Mouse (Mus musculus): ENCODE measurements around the gene Dgat2. TPM values are rescaled to one million over a fixed set of nuclear protein-coding genes. Genes with fewer than 3 reads are reported as not detected.

Dgat2 gene
- total RNA-seq, 2 experiments from 2014 or later, result 111 TPM

- no peak for TF ChIP-seq CTCF (conservative IDR thresholded peaks at IDR 0.05)
- no peak overlapping the region for H3K27ac ChIP-seq
- no peak for DNase-seq (ENCODE audit: low spot score in 2 of 2)
- no peak overlapping the region for H3K4me3 ChIP-seq
Observed at GRCm38 (mm10) chr7:99185405-99185804, 2.9 kb upstream of the Dgat2 start.

DNA sequence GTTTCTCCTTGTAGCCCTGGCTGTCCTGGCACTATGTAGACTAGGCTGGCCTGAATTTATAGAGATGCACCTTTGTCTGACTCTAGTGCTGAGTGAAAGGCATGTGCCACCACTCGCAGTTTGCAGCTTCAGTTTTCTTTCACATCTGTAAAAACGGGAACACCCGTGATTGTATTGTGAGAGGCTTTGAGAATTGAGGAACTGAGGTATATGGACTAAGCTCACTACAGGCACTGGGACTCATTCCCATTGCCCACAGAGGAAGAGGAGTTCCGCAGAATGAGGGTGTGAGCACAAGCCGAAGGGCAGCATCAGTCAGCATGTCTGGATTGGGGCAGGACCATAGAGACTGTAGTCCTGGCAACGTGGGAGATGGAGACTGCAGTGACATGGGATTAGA lies 1.2 kb upstream of the Dgat2 start:
- Histone ChIP-seq H3K4me3 (no peak overlapping the region), H3K27ac (no peak overlapping the region)
- no peak for DNase-seq (ENCODE audit: low spot score in 2 of 2)
- TF ChIP-seq CTCF (conservative IDR thresholded peaks at IDR 0.05), result no peak

DNA sequence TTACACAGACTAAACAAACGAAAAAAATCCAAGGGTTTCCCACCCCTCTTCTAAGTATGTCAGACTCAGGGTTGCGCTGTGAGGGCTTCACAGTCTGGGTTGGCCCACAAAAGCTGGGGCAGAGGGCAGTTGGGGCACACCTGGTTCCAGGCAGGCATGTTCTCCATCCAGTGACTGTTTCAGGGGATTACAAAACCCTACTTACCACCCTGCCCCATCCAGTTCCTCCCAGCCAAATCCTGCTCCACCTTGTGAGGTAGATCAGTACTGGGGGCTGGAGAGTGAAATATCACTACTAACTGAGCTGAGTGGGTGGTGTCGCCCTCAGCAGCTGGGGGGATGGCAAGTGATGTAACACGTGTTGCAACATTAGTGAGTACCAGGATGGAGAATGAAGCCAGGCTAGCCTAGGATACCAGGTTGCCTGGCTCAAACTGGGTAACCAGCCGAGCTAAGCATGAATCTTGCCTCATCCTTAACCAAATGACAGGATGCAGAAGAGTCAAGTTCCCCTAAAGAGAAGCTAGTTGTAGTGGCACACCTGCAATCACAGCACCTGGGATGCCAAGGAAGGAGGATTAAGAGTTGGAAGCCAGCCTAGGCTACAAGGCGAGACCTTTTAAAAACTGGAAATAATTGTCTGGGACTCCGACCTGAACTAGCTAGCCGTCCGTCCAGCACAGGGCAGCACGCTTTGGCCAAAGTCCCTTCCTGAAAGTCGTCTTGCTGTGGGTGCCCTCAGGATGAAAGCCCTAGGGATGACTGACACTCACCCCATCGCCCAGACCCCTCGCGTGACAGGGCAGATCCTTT lies 694 bp downstream of the Dgat2 start:
- Histone ChIP-seq H3K4me3 (peak overlapping the region; percentile 71), H3K27ac (peak overlapping the region; percentile 100)
- no peak; the same call in 1 of the 2 replicates for TF ChIP-seq CTCF (conservative IDR thresholded peaks at IDR 0.05)

GRCm38 (mm10) chr7:99180162-99180561 lies 2.4 kb downstream of the Dgat2 start:
- DNase-seq (ENCODE audit: low spot score in 2 of 2), result no peak
- H3K4me3 ChIP-seq, result peak overlapping the region; percentile 71
- TF ChIP-seq CTCF (conservative IDR thresholded peaks at IDR 0.05), result no peak

More for the DNA sequence above, 694 bp downstream of the Dgat2 start:
- DNase-seq (ENCODE audit: low spot score in 2 of 2), result peak; percentile 37 to 53

DNA sequence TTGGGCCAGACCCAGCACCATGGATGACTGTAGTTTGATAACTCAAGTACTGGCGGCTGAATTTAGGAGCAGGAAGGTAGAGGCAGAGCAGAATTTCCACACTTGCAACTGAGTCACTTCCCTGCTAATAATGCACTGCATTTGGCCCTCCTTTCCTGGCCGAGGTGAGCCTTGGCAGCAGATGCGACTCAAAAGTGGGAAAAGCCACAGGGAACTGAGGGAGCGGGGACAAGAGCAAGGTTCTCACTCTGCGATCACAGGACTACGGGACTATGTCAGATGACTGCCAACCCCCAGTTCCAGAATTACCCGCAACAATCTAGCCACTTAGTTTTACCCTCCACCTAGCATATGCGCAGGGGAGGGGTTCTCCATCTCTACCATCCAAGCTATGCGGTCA lies 3.2 kb downstream of the Dgat2 start:
- no peak for DNase-seq (ENCODE audit: low spot score in 2 of 2)

More at GRCm38 (mm10) chr7:99180162-99180561, 2.4 kb downstream of the Dgat2 start:
- no peak overlapping the region; the same call in 1 of the 2 replicates for H3K27ac ChIP-seq

DNA sequence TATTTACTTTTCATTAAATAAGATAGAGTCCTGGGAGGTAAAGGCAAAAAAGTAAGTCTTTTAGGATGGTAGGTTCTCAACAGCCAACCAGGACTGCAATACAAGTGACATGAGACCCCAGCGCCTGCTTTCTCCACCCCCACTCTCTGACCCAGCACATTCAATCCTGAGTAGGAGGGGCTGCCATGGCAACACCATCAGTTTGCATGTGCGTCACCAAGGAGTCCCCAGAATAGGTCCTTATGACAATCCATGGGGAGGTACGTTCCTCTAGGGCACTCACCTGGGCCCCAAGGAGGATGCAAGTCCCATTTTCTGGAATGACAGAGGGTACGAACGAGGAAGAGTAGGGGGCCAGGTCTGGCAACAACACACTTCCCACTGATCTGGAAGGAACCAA lies 5.1 kb downstream of the Dgat2 start:
- no peak for TF ChIP-seq CTCF (conservative IDR thresholded peaks at IDR 0.05)
- Histone ChIP-seq H3K27ac (0 out of 2 replicates have a peak overlapping the region, but pooled peaks have one; percentile 6), H3K4me3 (peak overlapping the region; percentile 30)
- DNase-seq (ENCODE audit: low spot score in 2 of 2), result peak in 1 of 2 experiments; percentile 55

More for the DNA sequence above, 3.2 kb downstream of the Dgat2 start:
- Histone ChIP-seq H3K27ac (no peak overlapping the region), H3K4me3 (peak overlapping the region; percentile 41)
- TF ChIP-seq CTCF (conservative IDR thresholded peaks at IDR 0.05), result no peak

- no peak for TF ChIP-seq CTCF (conservative IDR thresholded peaks at IDR 0.05)
- DNase-seq (ENCODE audit: low spot score in 2 of 2), result no peak
- no peak overlapping the region for H3K4me3 ChIP-seq
- H3K27ac ChIP-seq, result no peak overlapping the region
Observed at GRCm38 (mm10) chr7:99175666-99176065, 6.9 kb downstream of the Dgat2 start.

DNA sequence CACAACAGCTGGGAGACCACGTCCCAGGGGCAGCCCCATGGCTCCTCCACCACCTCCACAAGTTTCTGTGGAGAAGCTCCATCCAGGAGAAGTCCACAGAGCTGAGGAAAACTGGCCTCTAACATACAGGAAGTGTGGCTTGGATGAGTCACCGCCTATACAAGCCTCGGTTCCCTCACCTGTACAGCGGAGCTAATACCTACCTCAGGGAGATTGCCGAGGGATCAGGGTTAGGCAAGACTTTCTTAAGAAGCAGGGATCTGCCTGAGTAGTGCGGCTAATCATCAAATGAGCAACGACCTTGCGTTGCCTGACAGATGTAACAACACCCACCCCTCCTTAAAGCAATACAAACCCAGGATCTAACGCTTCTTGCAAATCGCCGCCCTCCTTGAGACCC lies 7.4 kb downstream of the Dgat2 start:
- no peak for TF ChIP-seq CTCF (conservative IDR thresholded peaks at IDR 0.05)
- no peak overlapping the region for H3K27ac ChIP-seq
- H3K4me3 ChIP-seq, result no peak overlapping the region

DNA sequence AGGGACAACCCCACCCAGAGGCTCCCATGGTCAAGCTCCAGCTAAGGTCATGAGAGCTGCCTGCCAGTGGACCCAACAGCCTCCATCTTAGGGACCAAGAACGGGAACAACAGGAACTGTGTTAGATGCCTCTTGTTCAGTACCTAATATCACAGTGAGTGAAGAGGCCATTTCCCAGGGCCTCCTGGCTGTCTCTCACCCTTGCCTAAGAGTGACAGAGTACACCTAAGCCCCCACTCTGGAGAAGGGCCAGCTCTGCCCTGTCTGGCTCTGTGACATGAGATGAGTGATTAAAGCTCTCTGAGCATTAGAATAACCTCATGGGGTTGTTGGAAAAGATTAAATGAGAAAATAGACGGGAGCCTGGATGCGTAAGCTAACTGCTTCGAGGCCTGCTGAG lies 8.5 kb downstream of the Dgat2 start:
- H3K4me3 ChIP-seq, result no peak overlapping the region
- TF ChIP-seq CTCF (conservative IDR thresholded peaks at IDR 0.05), result no peak
- no peak overlapping the region for H3K27ac ChIP-seq
- DNase-seq (ENCODE audit: low spot score in 2 of 2), result no peak

More for the DNA sequence above, 7.4 kb downstream of the Dgat2 start:
- DNase-seq (ENCODE audit: low spot score in 2 of 2), result no peak

DNA sequence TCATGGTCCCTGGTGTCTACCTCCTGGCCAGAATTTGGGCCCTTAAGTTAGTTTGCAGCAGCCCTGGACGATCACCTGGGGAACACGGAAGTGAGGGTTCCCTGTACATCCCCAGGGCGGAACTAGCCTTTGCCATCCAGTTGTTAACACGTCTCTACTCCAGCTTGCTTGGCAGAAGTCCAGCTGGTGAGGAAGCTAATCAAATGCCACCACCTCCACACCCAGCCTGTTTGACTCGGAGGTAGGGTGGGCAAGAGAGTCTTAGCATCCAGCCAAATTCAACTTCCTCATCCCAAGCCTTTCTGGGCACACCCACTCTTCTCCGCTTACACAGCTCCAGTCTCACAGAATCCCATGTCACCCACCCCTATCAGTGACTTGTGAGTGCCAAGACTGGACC lies 9.6 kb downstream of the Dgat2 start:
- Histone ChIP-seq H3K4me3 (no peak overlapping the region), H3K27ac (no peak overlapping the region)
- DNase-seq (ENCODE audit: low spot score in 2 of 2), result no peak
- TF ChIP-seq CTCF (conservative IDR thresholded peaks at IDR 0.05), result no peak

GRCm38 (mm10) chr7:99171730-99172463 lies 10.6 kb downstream of the Dgat2 start:
- Histone ChIP-seq H3K4me3 (no peak overlapping the region), H3K27ac (no peak overlapping the region)
- no peak for DNase-seq (ENCODE audit: low spot score in 2 of 2)
- TF ChIP-seq CTCF (conservative IDR thresholded peaks at IDR 0.05), result no peak

DNA sequence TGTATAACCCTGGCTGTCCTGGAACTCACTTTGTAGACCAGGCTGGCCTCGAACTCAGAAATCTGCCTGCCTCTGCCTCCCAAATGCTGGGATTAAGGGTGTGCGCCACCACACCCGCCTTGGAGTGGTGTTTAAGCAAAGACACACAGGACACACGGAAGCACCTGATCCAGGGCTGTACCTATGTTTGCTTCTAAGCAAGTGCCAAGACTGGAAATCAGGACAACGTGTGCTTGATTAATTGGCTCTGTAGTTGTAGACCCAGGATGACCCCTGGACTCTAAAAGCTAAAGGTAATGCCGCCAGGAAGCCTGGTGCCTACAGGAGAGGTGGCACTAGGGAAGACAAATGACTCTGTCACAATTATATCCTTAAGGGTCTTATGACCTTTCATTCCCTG lies 12.0 kb downstream of the Dgat2 start:
- no peak for DNase-seq (ENCODE audit: low spot score in 2 of 2)
- Histone ChIP-seq H3K27ac (no peak overlapping the region), H3K4me3 (no peak overlapping the region)
- TF ChIP-seq CTCF (conservative IDR thresholded peaks at IDR 0.05), result no peak

DNA sequence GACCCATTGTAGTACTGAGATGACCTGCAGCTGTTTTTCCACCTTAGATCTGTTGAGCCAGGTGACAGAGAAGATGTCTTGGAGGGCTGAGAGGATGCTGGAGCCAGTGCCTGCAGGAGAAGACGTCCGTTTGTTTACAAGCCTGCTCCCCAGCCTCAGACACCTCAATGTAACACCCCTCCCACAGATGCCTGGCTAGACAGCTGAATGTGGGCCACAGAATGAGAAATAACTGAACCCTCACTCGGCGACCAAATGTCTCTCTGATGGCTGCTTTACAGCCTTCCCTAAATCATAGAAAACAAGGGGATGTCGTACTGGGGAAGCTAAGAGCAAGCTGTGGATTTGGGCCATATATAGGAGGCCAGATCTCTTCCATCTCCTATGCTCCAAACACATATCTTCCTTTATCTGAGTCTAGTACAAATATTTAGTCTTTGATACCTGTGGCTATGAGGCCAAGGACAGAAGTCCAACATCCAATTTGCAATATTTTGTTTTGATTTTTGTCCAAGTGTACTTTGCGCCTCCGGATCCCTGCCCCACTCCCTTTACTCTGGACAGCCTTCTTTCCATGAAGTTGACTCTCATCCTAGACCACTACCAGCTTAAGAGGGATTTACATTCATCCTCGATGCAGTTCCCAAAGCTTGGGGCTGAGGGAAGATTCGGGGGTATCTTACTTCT lies 12.7 kb downstream of the Dgat2 start:
- H3K4me3 ChIP-seq, result no peak overlapping the region
- no peak for DNase-seq (ENCODE audit: low spot score in 2 of 2)
- TF ChIP-seq CTCF (conservative IDR thresholded peaks at IDR 0.05), result no peak
- no peak overlapping the region for H3K27ac ChIP-seq
